Mouse (Mus musculus) CD4-positive naive resting alpha-beta T cell, adult 76 days (primary cell): ENCODE measurements around the gene Ypel1. TPM values are rescaled to one million over a fixed set of nuclear protein-coding genes. Genes with fewer than 3 reads are reported as not detected.

ENCODE experiments used
- total RNA-seq: library from RNA; stranded (reverse); gene quantifications from one replicate; pipeline ENCODE4 v1.2.4, GENCODE M21; 2023

The Ypel1 gene
- 0.50 TPM for total RNA-seq

DNA sequence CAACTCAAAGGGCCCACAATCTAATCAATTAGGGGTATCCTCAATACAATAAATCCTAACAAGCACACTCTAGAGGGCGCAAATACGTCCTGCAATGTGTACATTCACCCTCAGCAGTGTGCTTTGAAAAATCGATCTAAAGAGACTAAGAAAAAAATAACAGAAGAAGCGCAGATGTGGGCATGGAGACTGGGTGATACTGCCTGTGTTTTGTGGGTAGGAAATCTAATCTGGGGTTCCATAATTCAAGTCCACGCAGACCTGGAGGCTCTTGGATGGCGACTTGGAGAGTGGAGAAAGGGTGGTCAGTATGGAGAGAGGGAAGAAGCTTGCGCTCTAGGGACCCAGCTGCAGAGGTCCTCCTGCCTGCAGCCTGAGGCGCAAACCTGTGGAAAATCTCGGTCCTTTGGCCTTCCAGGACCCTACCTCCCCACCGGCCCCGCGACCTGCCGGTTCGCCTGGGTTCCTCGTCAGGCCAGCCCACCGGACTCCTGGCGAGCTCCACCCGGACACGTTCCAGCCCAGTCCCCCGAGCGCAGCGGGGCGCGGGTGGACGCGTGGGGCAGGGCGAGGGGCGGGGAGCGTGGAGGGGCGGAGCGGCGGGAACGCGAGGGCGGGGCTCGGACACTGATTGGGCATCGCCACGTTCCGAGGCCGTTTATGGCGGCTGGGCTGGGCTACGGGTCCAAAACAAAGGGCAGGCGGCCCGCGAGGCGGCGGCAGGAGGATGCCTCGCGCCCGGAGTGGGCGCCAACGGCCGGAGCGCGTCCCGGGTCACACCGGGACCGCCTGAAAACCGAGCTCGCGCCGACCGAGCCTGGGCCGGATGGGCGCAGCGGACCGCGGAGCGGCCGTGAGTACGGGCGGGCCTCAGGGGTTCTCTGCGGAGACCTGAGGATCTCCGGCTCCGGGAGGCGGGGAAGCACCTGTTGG lies at the start of gene Ypel1:
Ypel1 (plus strand) TSS at position 186 of the 933 bp plus-strand sequence.

DNA sequence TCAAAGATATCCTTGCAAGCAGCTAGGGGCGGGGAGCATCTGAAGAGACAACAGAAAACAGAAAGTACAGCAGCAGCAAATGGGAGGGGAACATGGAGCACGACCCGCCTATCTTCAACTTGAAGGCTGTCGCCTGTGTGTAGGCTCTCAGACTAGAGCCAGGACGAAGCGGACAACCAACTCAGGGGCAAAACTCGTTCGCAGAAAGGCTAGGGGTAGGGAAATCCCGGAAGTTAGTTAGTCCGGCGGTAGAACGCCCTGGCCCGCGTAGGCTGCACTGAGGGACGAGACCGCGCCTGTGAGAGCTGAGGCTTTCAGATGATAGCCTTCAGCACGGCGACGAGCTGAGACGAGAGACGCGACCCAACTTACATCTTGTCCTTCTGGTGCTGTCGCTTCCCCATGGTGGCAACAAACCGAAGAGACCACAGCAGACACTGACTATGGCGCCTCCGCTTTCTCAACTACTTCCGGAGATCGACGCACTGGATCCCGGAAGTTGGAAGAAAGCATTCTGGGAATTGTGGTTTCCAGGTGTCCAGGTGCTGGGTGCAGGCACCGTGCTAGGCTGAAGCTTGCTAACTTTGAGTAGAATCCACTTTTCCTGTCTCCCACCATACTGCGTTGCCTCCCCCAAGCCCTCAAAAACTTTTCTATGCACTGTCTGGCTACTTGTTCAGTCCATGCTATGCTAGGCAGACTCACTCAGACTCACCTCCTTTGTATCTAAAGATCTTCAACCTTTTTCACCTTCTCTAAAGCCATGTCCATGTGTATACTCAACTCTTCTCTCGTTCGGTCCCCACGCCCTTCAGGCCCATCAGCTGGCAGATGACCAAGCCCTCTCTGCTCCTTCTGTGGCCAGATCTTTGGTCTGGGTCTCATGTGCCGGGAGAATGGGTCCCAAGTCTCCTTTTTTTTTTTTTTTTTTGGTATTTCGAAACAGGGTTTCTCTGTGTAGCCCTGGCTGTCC lies 41.6 kb downstream of the Ypel1 start, which contains the start of gene Ppil2:
Ppil2 (minus strand) TSS at position 487 of the 973 bp plus-strand sequence.

GRCm38 (mm10) chr16:17124871-17125520 lies 55.5 kb downstream of the Ypel1 start, which contains the start of gene 2610318N02Rik:
Gene 2610318N02Rik, minus strand, starts transcription at chr16:17125167.

DNA sequence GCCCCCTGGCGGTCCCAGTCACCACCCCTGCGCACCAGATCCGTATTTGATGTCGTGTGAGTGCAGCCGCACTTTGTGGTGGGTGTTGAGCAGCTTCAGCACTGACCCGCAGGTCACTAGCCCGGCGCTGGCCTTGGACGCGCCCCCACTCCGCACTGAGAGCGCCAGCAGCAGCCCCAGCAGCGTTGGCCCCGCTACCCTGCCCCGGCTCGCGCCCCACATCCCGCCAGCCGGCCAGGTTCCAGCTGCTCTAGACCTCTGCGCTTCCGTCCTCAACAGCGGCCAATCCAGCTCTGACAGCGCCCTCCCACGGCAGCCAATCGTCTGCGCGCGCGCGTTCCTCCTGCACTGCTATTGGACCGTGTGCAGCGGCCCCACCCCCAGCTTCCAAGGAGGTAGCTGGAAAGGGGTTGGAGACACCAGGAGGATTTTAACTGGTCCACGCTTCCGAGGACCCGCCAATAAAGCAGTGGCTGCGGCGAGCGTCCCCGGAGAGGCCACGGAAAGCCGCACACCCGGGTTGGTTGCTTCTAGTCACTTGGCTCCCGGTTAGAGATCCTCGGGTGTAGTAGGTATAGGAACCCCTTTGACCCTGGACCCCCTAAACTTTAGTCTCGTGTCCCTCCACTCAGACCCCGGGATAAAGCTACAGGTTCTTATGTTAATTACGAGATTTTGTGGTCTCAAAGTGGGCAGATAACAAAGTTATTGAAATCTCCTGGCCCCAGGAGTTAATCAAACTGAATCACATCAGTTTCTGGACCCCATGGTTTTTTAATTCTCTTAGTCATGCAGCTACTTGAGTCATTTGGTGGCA lies 62.8 kb downstream of the Ypel1 start, which contains the start of gene Sdf2l1:
Sdf2l1 (minus strand) TSS at position 295 of the 817 bp plus-strand sequence.

Other genes starting within 250 kb of the Ypel1 start
- 5.3 TPM for gene Spag6l, start 240.2 kb upstream of the Ypel1 start, total RNA-seq
- not detected for gene Igll1, start 205.7 kb upstream of the Ypel1 start, total RNA-seq
- 94.1 TPM for gene Top3b, start 199.0 kb upstream of the Ypel1 start, total RNA-seq
- not detected for gene Vpreb1, start 198.9 kb upstream of the Ypel1 start, total RNA-seq
- gene Ppm1f, start 173.2 kb upstream of the Ypel1 start, total RNA-seq: 16.3 TPM
- 189 TPM for gene Mapk1, start 86.3 kb upstream of the Ypel1 start, total RNA-seq
- 108 TPM for gene Ppil2, start 41.6 kb downstream of the Ypel1 start, total RNA-seq
- gene 2610318N02Rik, start 55.5 kb downstream of the Ypel1 start, total RNA-seq: 6.3 TPM
- gene Sdf2l1, start 62.7 kb downstream of the Ypel1 start, total RNA-seq: 10.3 TPM
- gene Ydjc, start 74.9 kb downstream of the Ypel1 start, total RNA-seq: 3.2 TPM
- gene Ccdc116, start 77.5 kb downstream of the Ypel1 start, total RNA-seq: 1.3 TPM
- gene Ube2l3, start 133.0 kb downstream of the Ypel1 start, total RNA-seq: 103 TPM
- gene Rimbp3, start 138.9 kb downstream of the Ypel1 start, total RNA-seq: not detected
- 9.0 TPM for gene Hic2, start 163.9 kb downstream of the Ypel1 start, total RNA-seq
- gene Tmem191c, start 206.4 kb downstream of the Ypel1 start, total RNA-seq: 43.8 TPM